22 mouse cellular contexts compared by ENCODE assay signal in the genomic region with DNA sequence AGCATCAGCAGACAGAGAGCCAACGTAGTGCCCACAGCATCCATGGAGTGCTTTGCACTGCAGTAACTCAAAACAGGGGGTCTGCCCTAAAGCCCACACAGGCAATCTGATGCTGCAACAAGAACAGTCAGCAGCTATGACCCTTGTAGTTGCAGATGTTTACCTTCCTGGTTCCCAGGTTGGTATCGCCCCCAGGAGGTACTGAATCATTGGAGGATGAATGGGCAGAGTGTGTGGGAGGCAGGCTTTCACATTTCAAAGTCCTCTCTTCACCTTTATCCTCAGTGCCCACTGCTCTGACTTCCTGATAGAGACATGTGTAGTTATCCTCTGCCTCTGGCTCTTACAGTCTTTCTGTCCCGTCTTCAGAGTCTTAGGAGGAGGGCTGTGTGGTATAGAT. TPM values are rescaled to one million over a fixed set of nuclear protein-coding genes. Genes with fewer than 3 reads are reported as not detected.
DNase-seq lines count a peak whose midpoint lies in the region; ATAC-seq and TF ChIP-seq lines count a peak whose summit lies in the region.
"Had no signal": no experiment of that assay in that cellular context is flagged by ENCODE, and none has a peak within 500 bp of the region (broad histone marks: within the 10 kb centered on the region; RNA-seq: fewer than 3 reads in every experiment).

No protein-coding gene starts in this region.

- no peak overlapping the region for H3K4me3 ChIP-seq in intestine, embryonic 16.5 days (ENCODE audit: low read length)
- H3K4me3 ChIP-seq in intestine, embryonic 15.5 days (replicated peaks) = no peak overlapping the region
- no peak overlapping the region for H3K4me3 ChIP-seq in kidney, postnatal 0 days (replicated peaks; ENCODE audit: low read depth, low read length)
- H3K4me3 ChIP-seq in kidney, adult 2 months (ENCODE audit: insufficient read depth, low read depth, low read length) = no peak overlapping the region
- no peak overlapping the region for H3K4me3 ChIP-seq in liver, embryonic 13.5 days (replicated peaks)
- H3K4me3 ChIP-seq: embryonic facial prominence, embryonic 12.5 days; forebrain, embryonic 15.5 days; heart, embryonic 15.5 days had no signal

- H3K9me3 ChIP-seq in intestine, embryonic 16.5 days (ENCODE audit: control insufficient read depth, low read length) = no peaks in the 10 kb centered on the region
- no peaks in the 10 kb centered on the region for H3K9me3 ChIP-seq in intestine, embryonic 15.5 days
- H3K9me3 ChIP-seq in kidney, postnatal 0 days (replicated peaks; ENCODE audit: low read length) = no peaks in the 10 kb centered on the region
- no peaks in the 10 kb centered on the region for H3K9me3 ChIP-seq in liver, embryonic 13.5 days (replicated peaks)
- H3K9me3 ChIP-seq: embryonic facial prominence, embryonic 12.5 days; forebrain, embryonic 15.5 days; G1E; heart, embryonic 15.5 days had no signal

- ATAC-seq in intestine, embryonic 16.5 days = 0 out of 2 replicates have a peak, but pooled peaks have one; percentile 19
- ATAC-seq in intestine, embryonic 15.5 days = no peak
- ATAC-seq in kidney, postnatal 0 days (replicated peaks; ENCODE audit: low FRiP score, low read depth) = no peak
- ATAC-seq in liver, embryonic 13.5 days (ENCODE audit: low read depth) = no peak
- ATAC-seq: CD4-positive, CD25-positive, alpha-beta regulatory T cell, adult 4 months; forebrain, embryonic 15.5 days had no signal

- no peaks in the 10 kb centered on the region for H3K36me3 ChIP-seq in intestine, embryonic 16.5 days (ENCODE audit: control insufficient read depth, insufficient read depth, low read length)
- H3K36me3 ChIP-seq in intestine, embryonic 15.5 days = no peaks in the 10 kb centered on the region
- no peaks in the 10 kb centered on the region for H3K36me3 ChIP-seq in kidney, postnatal 0 days (ENCODE audit: insufficient read depth, low read length)
- H3K36me3 ChIP-seq in kidney, adult 2 months (ENCODE audit: control insufficient read depth, insufficient read depth, low read length) = no peaks in the 10 kb centered on the region
- no peaks in the 10 kb centered on the region for H3K36me3 ChIP-seq in liver, embryonic 13.5 days
- H3K36me3 ChIP-seq: embryonic facial prominence, embryonic 12.5 days; forebrain, embryonic 15.5 days; G1E; heart, embryonic 15.5 days had no signal

- DNase-seq in kidney, postnatal 0 days (ENCODE audit: low spot score) = peak; percentile 50
- DNase-seq in kidney, adult 2 months = no peak
- DNase-seq in liver, embryonic 13.5 days = no peak
- DNase-seq in gastrocnemius, postnatal 4 days (ENCODE audit: low spot score in 2 of 2) = no peak
- DNase-seq in heart, adult 9 months (ENCODE audit: low spot score in 2 of 2) = no peak
- DNase-seq: adrenal gland, postnatal 10 days; B cell, adult 2 months; cerebellum, adult 11 months; cerebellum, adult 8-10 months; cerebellum, postnatal 14 days; embryo, embryonic 11 days; gastrocnemius, postnatal 36 days; heart, adult 18-20 months; heart, postnatal 14 days had no signal

- H3K27me3 ChIP-seq in intestine, embryonic 16.5 days (replicated peaks; ENCODE audit: control insufficient read depth, insufficient read depth, low read length) = no peaks in the 10 kb centered on the region
- no peaks in the 10 kb centered on the region for H3K27me3 ChIP-seq in intestine, embryonic 15.5 days (replicated peaks)
- H3K27me3 ChIP-seq in kidney, postnatal 0 days (ENCODE audit: insufficient read depth, low read length) = no peaks in the 10 kb centered on the region
- H3K27me3 ChIP-seq in kidney, adult 2 months (replicated peaks; ENCODE audit: control insufficient read depth, insufficient read depth, low read length) = no peaks in the 10 kb centered on the region
- peaks cover 33% of the 10 kb centered on the region for H3K27me3 ChIP-seq in liver, embryonic 13.5 days
- H3K27me3 ChIP-seq: embryonic facial prominence, embryonic 12.5 days had no signal

- no peak for TF ChIP-seq POLR2A in kidney, adult 2 months (IDR thresholded peaks at IDR 0.05; ENCODE audit: low read depth, low read length)

- 49% methylated on average over 3 of the region's 3 CpGs for WGBS in intestine, embryonic 16.5 days
- WGBS in intestine, embryonic 15.5 days = 55% methylated on average over 3 of the region's 3 CpGs
- 31% methylated on average over 3 of the region's 3 CpGs for WGBS in kidney, postnatal 0 days
- WGBS in kidney, adult 2 months = 51% methylated on average over 3 of the region's 3 CpGs
- 43% methylated on average over 3 of the region's 3 CpGs for WGBS in liver, embryonic 13.5 days (ENCODE audit: insufficient replicate concordance)

- H3K4me2 ChIP-seq in intestine, embryonic 16.5 days (ENCODE audit: low read depth, low read length) = no peak overlapping the region
- H3K4me2 ChIP-seq in intestine, embryonic 15.5 days (replicated peaks) = no peak overlapping the region
- no peak overlapping the region for H3K4me2 ChIP-seq in kidney, postnatal 0 days (ENCODE audit: low read length)
- no peak overlapping the region for H3K4me2 ChIP-seq in liver, embryonic 13.5 days
- H3K4me2 ChIP-seq: embryonic facial prominence, embryonic 12.5 days; forebrain, embryonic 15.5 days; heart, embryonic 11.5 days; heart, embryonic 15.5 days had no signal

- no peak overlapping the region for H3K9ac ChIP-seq in intestine, embryonic 16.5 days (ENCODE audit: low read depth, low read length)
- H3K9ac ChIP-seq in intestine, embryonic 15.5 days = no peak overlapping the region
- H3K9ac ChIP-seq in kidney, postnatal 0 days (ENCODE audit: low read depth, low read length) = no peak overlapping the region
- no peak overlapping the region for H3K9ac ChIP-seq in liver, embryonic 13.5 days
- H3K9ac ChIP-seq: embryonic facial prominence, embryonic 12.5 days; forebrain, embryonic 15.5 days; heart, embryonic 15.5 days had no signal

- TF ChIP-seq CTCF in kidney, postnatal 0 days (IDR thresholded peaks at IDR 0.05; ENCODE audit: low read depth) = no peak
- no peak for TF ChIP-seq CTCF in kidney, adult 2 months (conservative IDR thresholded peaks at IDR 0.05; ENCODE audit: insufficient read depth, insufficient read length, low read depth, low read length)

- H3K27ac ChIP-seq in intestine, embryonic 16.5 days (ENCODE audit: low read length) = no peak overlapping the region
- no peak overlapping the region for H3K27ac ChIP-seq in intestine, embryonic 15.5 days
- H3K27ac ChIP-seq in kidney, postnatal 0 days = no peak overlapping the region
- H3K27ac ChIP-seq in kidney, adult 2 months (ENCODE audit: insufficient read depth, low read depth, low read length) = no peak overlapping the region
- peak overlapping the region; percentile 74 for H3K27ac ChIP-seq in liver, embryonic 13.5 days
- H3K27ac ChIP-seq: embryonic facial prominence, embryonic 12.5 days; forebrain, embryonic 15.5 days; heart, embryonic 15.5 days had no signal

- peaks cover 26% of the 10 kb centered on the region for H3K4me1 ChIP-seq in intestine, embryonic 16.5 days (ENCODE audit: control insufficient read depth, insufficient read depth, low read length)
- H3K4me1 ChIP-seq in intestine, embryonic 15.5 days (replicated peaks) = peaks cover 22% of the 10 kb centered on the region
- peaks cover 9% of the 10 kb centered on the region for H3K4me1 ChIP-seq in kidney, postnatal 0 days (replicated peaks; ENCODE audit: insufficient read depth, low read length)
- H3K4me1 ChIP-seq in kidney, adult 2 months (ENCODE audit: control insufficient read depth, insufficient read depth, low read length) = peaks cover 13% of the 10 kb centered on the region
- H3K4me1 ChIP-seq in liver, embryonic 13.5 days (replicated peaks) = peaks cover 33% of the 10 kb centered on the region

RNA-seq across cellular contexts. Expression of a gene that starts 0.9 kb away (rescaled TPM):
- polyA plus RNA-seq in intestine, embryonic 16.5 days (2015; fragmentation: Nextera tagmentation; extraction: Ambion mirVana) = 42.9 and 51.5 TPM in 2 replicates
- polyA plus RNA-seq in intestine, embryonic 15.5 days (2015; fragmentation: Nextera tagmentation; extraction: Ambion mirVana) = 62.8 and 66.5 TPM in 2 replicates
- 112 and 113 TPM in 2 replicates for polyA plus RNA-seq in kidney, postnatal 0 days (2015; fragmentation: Nextera tagmentation; extraction: Ambion mirVana)
- 6.4 and 6.7 TPM in 2 replicates for polyA plus RNA-seq in kidney, adult 2 months (2012; rRNA removed)
- 31.7 and 34.3 TPM in 2 replicates for polyA plus RNA-seq in liver, embryonic 13.5 days (2015; fragmentation: Nextera tagmentation; extraction: Ambion mirVana)
- 10 to 100 TPM; 11.8 to 13.7 TPM for total RNA-seq in gastrocnemius, postnatal 4 days (2021)
- polyA plus RNA-seq: G1E had no signal
